Mouse (Mus musculus) G1E (cell line): ENCODE data around the gene Abcg5. TPM values are rescaled to one million over a fixed set of nuclear protein-coding genes. Genes with fewer than 3 reads are reported as not detected.

Experiments
- ATAC-seq: 2 replicates; pipeline ENCODE4 v1.8.0; 2016; ENCODE audit warnings: mild to moderate bottlenecking; ENCODE audit not compliant: insufficient number of reproducible peaks, poor library complexity, low FRiP score, severe bottlenecking; ENCODE audit errors: extremely low read depth
- DNase-seq: peaks from one replicate; pipeline ENCODE4 v3.0.0; 2012; ENCODE audit warnings: low spot score
- H3K27me3 ChIP-seq: 2 replicates; pipeline ENCODE4 v1.6.1; 2012; ENCODE audit warnings: mild to moderate bottlenecking, low read length, inconsistent platforms; ENCODE audit not compliant: insufficient read depth
- H3K36me3 ChIP-seq: replicated peaks from 2 replicates; pipeline ENCODE3; 2012; ENCODE audit warnings: mild to moderate bottlenecking, inconsistent platforms
- H3K4me1 ChIP-seq: 2 replicates; pipeline ENCODE4 v1.6.1; 2012; ENCODE audit warnings: low read depth, low read length, inconsistent platforms, mixed read lengths; ENCODE audit not compliant: insufficient read depth
- H3K4me3 ChIP-seq: 2 replicates; pipeline ENCODE4 v1.5.1; 2012; ENCODE audit warnings: low read depth, mild to moderate bottlenecking, inconsistent platforms, low read length, moderate library complexity, mixed read lengths
- H3K9me3 ChIP-seq: replicated peaks from 2 replicates; pipeline ENCODE4 v1.6.1; 2012; ENCODE audit warnings: inconsistent platforms
- CTCF ChIP-seq: IDR thresholded peaks from 2 replicates; pipeline ENCODE4 v1.5.1; 2012; ENCODE audit warnings: low read depth, low read length, inconsistent platforms, mixed read lengths
- GATA1 ChIP-seq: IDR thresholded peaks from 2 replicates; pipeline ENCODE4 v1.6.1; 2012; ENCODE audit warnings: borderline replicate concordance, low read length, inconsistent platforms, mixed read lengths
- GATA2 ChIP-seq: IDR thresholded peaks from 2 replicates; pipeline ENCODE4 v1.6.1; 2012; ENCODE audit warnings: low read depth, low read length, inconsistent platforms, borderline replicate concordance
- POLR2AphosphoS5 ChIP-seq: IDR thresholded peaks from 2 replicates; pipeline ENCODE4 v1.6.1; 2012; ENCODE audit warnings: low read depth, low read length, inconsistent platforms; ENCODE audit not compliant: insufficient replicate concordance
- TAL1 ChIP-seq: conservative IDR thresholded peaks from 2 replicates; pipeline ENCODE4 v1.6.1; 2012; ENCODE audit warnings: low read depth, low read length, inconsistent platforms, mixed read lengths
- polyA plus RNA-seq: library from polyadenylated mRNA; stranded (reverse); fragments of >175 nt; gene quantifications from 2 replicates; pipeline ENCODE4 v1.2.3, GENCODE M21; 2012
- total RNA-seq, 2 experiments: library from RNA; stranded (forward) in 1 of 2; stranded (reverse) in 1 of 2; fragments of 200-1000 nt in 1 of 2; fragments of >200 nt in 1 of 2; fragmentation: Nextera tagmentation in 1 of 2; gene quantifications; 2 replicates each; pipeline ENCODE4 v1.2.3; 2014 to 2017

Abcg5 gene
- total and polyA plus RNA-seq, 3 experiments: 0.16 TPM; not detected in 2

- DNase-seq (no peak), ATAC-seq (no peak)
- Histone ChIP-seq H3K4me1 (no peaks in the 10 kb centered on the region), H3K27me3 (no peaks in the 10 kb centered on the region), H3K4me3 (no peak overlapping the region), H3K36me3 (peaks cover 88% of the 10 kb centered on the region), H3K9me3 (no peaks in the 10 kb centered on the region)
- no peak for TF ChIP-seq GATA1
- no peak for TF ChIP-seq GATA2
- no peak for TF ChIP-seq POLR2AphosphoS5
- TF ChIP-seq CTCF: no peak
- TF ChIP-seq TAL1: no peak
Measured at GRCm38 (mm10) chr17:84709403-84709851, 26.6 kb upstream of the Abcg5 start.

- TF ChIP-seq POLR2AphosphoS5: no peak
- TF ChIP-seq GATA1: no peak
- TF ChIP-seq TAL1: no peak
- TF ChIP-seq GATA2: no peak
- no peak for TF ChIP-seq CTCF
- ATAC-seq (no peak), DNase-seq (no peak)
- Histone ChIP-seq H3K4me1 (no peaks in the 10 kb centered on the region), H3K9me3 (no peaks in the 10 kb centered on the region), H3K4me3 (no peak overlapping the region), H3K27me3 (no peaks in the 10 kb centered on the region), H3K36me3 (peaks cover 88% of the 10 kb centered on the region)
Measured at GRCm38 (mm10) chr17:84708818-84709217, 26.0 kb upstream of the Abcg5 start.

GRCm38 (mm10) chr17:84707407-84707806 lies 24.6 kb upstream of the Abcg5 start:
- peaks cover 86% of the 10 kb centered on the region for H3K36me3 ChIP-seq
- ATAC-seq (no peak), DNase-seq (no peak)

DNA sequence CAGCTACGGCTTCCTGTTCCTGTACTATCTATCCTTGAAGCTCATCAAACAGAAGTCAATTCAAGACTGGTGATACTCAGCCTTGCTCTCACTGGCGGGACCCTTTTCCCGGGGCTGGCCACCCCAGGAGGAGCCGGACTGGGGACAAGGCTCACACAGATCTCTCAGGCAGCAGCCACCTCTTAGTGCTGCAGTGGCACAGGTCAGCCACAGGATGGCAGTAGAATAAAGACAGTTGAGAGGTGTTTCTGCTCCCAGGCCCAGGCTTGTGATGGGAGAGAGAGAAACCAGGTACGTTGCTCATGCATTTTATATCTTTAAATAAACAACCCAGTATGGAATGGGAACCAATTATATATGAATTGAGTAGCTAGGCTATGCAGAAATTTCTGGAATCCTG lies 15.9 kb upstream of the Abcg5 start:
- TF ChIP-seq CTCF (peak; percentile 70), TAL1 (no peak)
- ATAC-seq: peak; percentile 34; the same call in 1 of the 2 replicates
- Histone ChIP-seq H3K27me3 (peaks cover 30% of the 10 kb centered on the region), H3K4me3 (no peak overlapping the region), H3K36me3 (peaks cover 17% of the 10 kb centered on the region), H3K4me1 (no peaks in the 10 kb centered on the region), H3K9me3 (no peaks in the 10 kb centered on the region)
- DNase-seq: peak; percentile 68

More at GRCm38 (mm10) chr17:84707407-84707806, 24.6 kb upstream of the Abcg5 start:
- Histone ChIP-seq H3K27me3 (no peaks in the 10 kb centered on the region), H3K4me3 (no peak overlapping the region), H3K9me3 (no peaks in the 10 kb centered on the region), H3K4me1 (no peaks in the 10 kb centered on the region)
- TF ChIP-seq GATA2: no peak
- TF ChIP-seq TAL1: no peak
- no peak; the same call in 1 of the 2 replicates for TF ChIP-seq CTCF
- TF ChIP-seq POLR2AphosphoS5: no peak

GRCm38 (mm10) chr17:84696537-84696936 lies 13.7 kb upstream of the Abcg5 start:
- peaks cover 37% of the 10 kb centered on the region for H3K27me3 ChIP-seq
- no peaks in the 10 kb centered on the region for H3K36me3 ChIP-seq
- no peaks in the 10 kb centered on the region for H3K4me1 ChIP-seq
- TF ChIP-seq TAL1 (no peak), POLR2AphosphoS5 (no peak), CTCF (no peak)
- ATAC-seq (no peak), DNase-seq (no peak)
- H3K4me3 ChIP-seq: no peak overlapping the region
- H3K9me3 ChIP-seq: no peaks in the 10 kb centered on the region

- no peaks in the 10 kb centered on the region for H3K9me3 ChIP-seq
- H3K4me1 ChIP-seq: no peaks in the 10 kb centered on the region
- H3K4me3 ChIP-seq: no peak overlapping the region
- TF ChIP-seq GATA1 (no peak), CTCF (no peak), POLR2AphosphoS5 (no peak), GATA2 (no peak), TAL1 (no peak)
- no peak for DNase-seq
- no peaks in the 10 kb centered on the region for H3K36me3 ChIP-seq
- peaks cover 48% of the 10 kb centered on the region for H3K27me3 ChIP-seq
- no peak for ATAC-seq
Measured at GRCm38 (mm10) chr17:84693741-84694140, 10.9 kb upstream of the Abcg5 start.

GRCm38 (mm10) chr17:84690111-84690510 lies 7.3 kb upstream of the Abcg5 start:
- H3K36me3 ChIP-seq: no peaks in the 10 kb centered on the region
- ATAC-seq (no peak), DNase-seq (no peak)
- H3K4me1 ChIP-seq: no peaks in the 10 kb centered on the region
- peaks cover 26% of the 10 kb centered on the region for H3K27me3 ChIP-seq
- H3K4me3 ChIP-seq: no peak overlapping the region
- no peaks in the 10 kb centered on the region for H3K9me3 ChIP-seq
- no peak for TF ChIP-seq TAL1
- TF ChIP-seq CTCF: no peak
- TF ChIP-seq GATA2: no peak
- TF ChIP-seq POLR2AphosphoS5: no peak
- no peak for TF ChIP-seq GATA1
